Mouse (Mus musculus): Measurements from ENCODE around the gene Ppp1cc.

Ppp1cc gene

GRCm38 (mm10) chr5:122213861-122214260 lies 55.8 kb downstream of the Ppp1cc start:
- DNase-seq (ENCODE audit: low read depth) = no peak

GRCm38 (mm10) chr5:122217636-122218035 lies 59.6 kb downstream of the Ppp1cc start:
- DNase-seq (ENCODE audit: low read depth) = no peak

- DNase-seq (ENCODE audit: low read depth) = no peak
These were observed 60.2 kb downstream of the Ppp1cc start for GRCm38 (mm10) chr5:122218109-122218905.

- DNase-seq (ENCODE audit: low read depth) = no peak
These were observed 60.9 kb downstream of the Ppp1cc start for GRCm38 (mm10) chr5:122218928-122219327.

- DNase-seq (ENCODE audit: low read depth) = peak; percentile 71
These were observed 61.9 kb downstream of the Ppp1cc start for GRCm38 (mm10) chr5:122219655-122220629.

- DNase-seq (ENCODE audit: low read depth) = no peak
These were observed 63.0 kb downstream of the Ppp1cc start for GRCm38 (mm10) chr5:122221085-122221484.

- no peak for DNase-seq (ENCODE audit: low read depth)
These were observed 66.2 kb downstream of the Ppp1cc start for GRCm38 (mm10) chr5:122224291-122224690.
